7 mouse cellular contexts compared by ENCODE assay signal in genomic region chr11:116623281-116624124, GRCm38 (mm10). TPM values are rescaled to one million over a fixed set of nuclear protein-coding genes. Genes with fewer than 3 reads are reported as not detected.
DNase-seq lines count a peak whose midpoint lies in the region; ATAC-seq and TF ChIP-seq lines count a peak whose summit lies in the region.

No protein-coding gene starts in this region.

- peak overlapping the region; percentile 65 for H3K9ac ChIP-seq in forebrain, embryonic 13.5 days
- H3K9ac ChIP-seq in midbrain, postnatal 0 days (replicated peaks; ENCODE audit: low read length, poor library complexity, severe bottlenecking): peak overlapping the region; percentile 54; the same call in 1 of the 2 replicates

- no peaks in the 10 kb centered on the region for H3K36me3 ChIP-seq in forebrain, embryonic 13.5 days (ENCODE audit: poor library complexity, severe bottlenecking)
- no peaks in the 10 kb centered on the region for H3K36me3 ChIP-seq in limb, embryonic 10.5 days
- H3K36me3 ChIP-seq in midbrain, postnatal 0 days (ENCODE audit: insufficient read depth, low read length): no peaks in the 10 kb centered on the region

- H3K27me3 ChIP-seq in forebrain, embryonic 13.5 days: peaks cover 33% of the 10 kb centered on the region
- peaks cover 39% of the 10 kb centered on the region for H3K27me3 ChIP-seq in limb, embryonic 10.5 days (ENCODE audit: low read depth, poor library complexity, severe bottlenecking)
- H3K27me3 ChIP-seq in midbrain, postnatal 0 days (ENCODE audit: insufficient read depth, low read length): peaks cover 19% of the 10 kb centered on the region; the same call in 1 of the 2 replicates

- H3K4me3 ChIP-seq in forebrain, embryonic 13.5 days: peak overlapping the region; percentile 50
- peak overlapping the region; percentile 78 for H3K4me3 ChIP-seq in limb, embryonic 10.5 days
- H3K4me3 ChIP-seq in midbrain, postnatal 0 days (ENCODE audit: low read depth, low read length): peak overlapping the region; percentile 42

- H3K4me1 ChIP-seq in forebrain, embryonic 13.5 days: peaks cover 14% of the 10 kb centered on the region
- peaks cover 65% of the 10 kb centered on the region for H3K4me1 ChIP-seq in limb, embryonic 10.5 days
- H3K4me1 ChIP-seq in midbrain, postnatal 0 days (ENCODE audit: insufficient read depth, low read length): no peaks in the 10 kb centered on the region

- no peaks in the 10 kb centered on the region for H3K9me3 ChIP-seq in forebrain, embryonic 13.5 days (replicated peaks)
- no peaks in the 10 kb centered on the region for H3K9me3 ChIP-seq in limb, embryonic 10.5 days (replicated peaks)
- H3K9me3 ChIP-seq in midbrain, postnatal 0 days (ENCODE audit: low read length): no peaks in the 10 kb centered on the region

- DNase-seq in 3T3-L1 (ENCODE audit: low read depth, low spot score): peak; percentile 53
- DNase-seq in CD4-positive, CD25-positive, alpha-beta regulatory T cell, adult 2 months (ENCODE audit: low read depth, low spot score): peak; percentile 55
- DNase-seq in limb, embryonic 10.5 days (ENCODE audit: low spot score): no peak
- DNase-seq in midbrain, postnatal 0 days (ENCODE audit: low spot score): no peak
- no peak for DNase-seq in gastrocnemius, postnatal 10 days
- DNase-seq in spleen, adult 12 weeks (ENCODE audit: low spot score): no peak

- ATAC-seq in forebrain, embryonic 13.5 days: peak; percentile 9; the same call in 1 of the 2 replicates
- ATAC-seq in midbrain, postnatal 0 days (ENCODE audit: low FRiP score): 0 out of 2 replicates have a peak, but pooled peaks have one; percentile 8

- peak overlapping the region; percentile 70 for H3K4me2 ChIP-seq in forebrain, embryonic 13.5 days
- H3K4me2 ChIP-seq in midbrain, postnatal 0 days (ENCODE audit: low read depth, low read length, poor library complexity, severe bottlenecking): peak overlapping the region; percentile 69

- WGBS in forebrain, embryonic 13.5 days: 5% methylated on average over 40 of the region's 40 CpGs
- WGBS in limb, embryonic 10.5 days: 4% methylated on average over 40 of the region's 40 CpGs
- WGBS in midbrain, postnatal 0 days: 9% methylated on average over 40 of the region's 40 CpGs

- TF ChIP-seq CTCF in midbrain, postnatal 0 days (IDR thresholded peaks at IDR 0.05): peak; percentile 46

- no peak overlapping the region for H3K27ac ChIP-seq in forebrain, embryonic 13.5 days
- H3K27ac ChIP-seq in limb, embryonic 10.5 days: peak overlapping the region; percentile 77
- H3K27ac ChIP-seq in midbrain, postnatal 0 days (ENCODE audit: low read depth, low read length): no peak overlapping the region

RNA-seq across cellular contexts. Expression of gene Rhbdf2, which starts 3.3 kb away (rescaled TPM):
- polyA plus RNA-seq in forebrain, embryonic 13.5 days (2015; fragmentation: Nextera tagmentation; extraction: Ambion mirVana): 0.87 and 0.98 TPM in 2 replicates
- 4.4 and 5.2 TPM in 2 replicates for polyA plus RNA-seq in limb, embryonic 10.5 days (2016; fragmentation: Nextera tagmentation; extraction: Ambion mirVana)
- 3.4 and 4.5 TPM in 2 replicates for total RNA-seq in midbrain, postnatal 0 days (2014; rRNA removed)
- 1.0 TPM in 2 replicates for polyA plus RNA-seq in midbrain, postnatal 0 days (2015; fragmentation: Nextera tagmentation; extraction: Ambion mirVana)
- 1 to 10 TPM; 5.2 to 8.4 TPM for total RNA-seq in gastrocnemius, postnatal 10 days (2021)

RNA-seq across cellular contexts. Expression of gene Prcd, which starts 29.8 kb away (rescaled TPM):
- 0.79 and 0.80 TPM in 2 replicates for polyA plus RNA-seq in forebrain, embryonic 13.5 days (2015; fragmentation: Nextera tagmentation; extraction: Ambion mirVana)
- polyA plus RNA-seq in limb, embryonic 10.5 days (2016; fragmentation: Nextera tagmentation; extraction: Ambion mirVana): 0.16 and 0.25 TPM in 2 replicates
- 3.7 TPM in 1 of 2 replicates, not detected in the other for total RNA-seq in midbrain, postnatal 0 days (2014; rRNA removed)
- polyA plus RNA-seq in midbrain, postnatal 0 days (2015; fragmentation: Nextera tagmentation; extraction: Ambion mirVana): 4.8 and 6.0 TPM in 2 replicates
- total RNA-seq in gastrocnemius, postnatal 10 days (2021): under 1 TPM in 1 of 2 experiments, not detected in 1; 0.81 TPM

RNA-seq across cellular contexts. Expression of gene Cygb, which starts 30.6 kb away (rescaled TPM):
- polyA plus RNA-seq in forebrain, embryonic 13.5 days (2015; fragmentation: Nextera tagmentation; extraction: Ambion mirVana): 8.8 and 9.3 TPM in 2 replicates
- 2.7 and 5.8 TPM in 2 replicates for polyA plus RNA-seq in limb, embryonic 10.5 days (2016; fragmentation: Nextera tagmentation; extraction: Ambion mirVana)
- total RNA-seq in midbrain, postnatal 0 days (2014; rRNA removed): 38.7 and 44.2 TPM in 2 replicates
- polyA plus RNA-seq in midbrain, postnatal 0 days (2015; fragmentation: Nextera tagmentation; extraction: Ambion mirVana): 40.5 and 43.5 TPM in 2 replicates
- total RNA-seq in gastrocnemius, postnatal 10 days (2021): 10 to 100 TPM; 26.6 to 30.3 TPM

RNA-seq across cellular contexts. Expression of gene Aanat, which starts 37.3 kb away (rescaled TPM):
- 0.25 and 0.39 TPM in 2 replicates for polyA plus RNA-seq in forebrain, embryonic 13.5 days (2015; fragmentation: Nextera tagmentation; extraction: Ambion mirVana)
- not detected in 2 replicates for polyA plus RNA-seq in limb, embryonic 10.5 days (2016; fragmentation: Nextera tagmentation; extraction: Ambion mirVana)
- total RNA-seq in midbrain, postnatal 0 days (2014; rRNA removed): 0.52 and 0.82 TPM in 2 replicates
- polyA plus RNA-seq in midbrain, postnatal 0 days (2015; fragmentation: Nextera tagmentation; extraction: Ambion mirVana): 0.90 and 0.94 TPM in 2 replicates
- not detected for total RNA-seq in gastrocnemius, postnatal 10 days (2021)

RNA-seq across cellular contexts. Expression of gene Ube2o, which starts 42.3 kb away (rescaled TPM):
- 11.9 and 12.1 TPM in 2 replicates for polyA plus RNA-seq in forebrain, embryonic 13.5 days (2015; fragmentation: Nextera tagmentation; extraction: Ambion mirVana)
- 12.7 and 16.4 TPM in 2 replicates for polyA plus RNA-seq in limb, embryonic 10.5 days (2016; fragmentation: Nextera tagmentation; extraction: Ambion mirVana)
- total RNA-seq in midbrain, postnatal 0 days (2014; rRNA removed): 109 and 112 TPM in 2 replicates
- 35.2 and 35.7 TPM in 2 replicates for polyA plus RNA-seq in midbrain, postnatal 0 days (2015; fragmentation: Nextera tagmentation; extraction: Ambion mirVana)
- total RNA-seq in gastrocnemius, postnatal 10 days (2021): 10 to 100 TPM; 20.7 to 24.9 TPM

Comparison
In these comparisons a context has a peak if more than half of its experiments do, and no peak if none do; other contexts are left out.
1. DNase-seq: peak in 3T3-L1 (single experiment) and CD4-positive, CD25-positive, alpha-beta regulatory T cell, adult 2 months (single experiment); none in limb, embryonic 10.5 days (single experiment), midbrain, postnatal 0 days (single experiment), gastrocnemius, postnatal 10 days (single experiment) and spleen, adult 12 weeks (single experiment).
2. Peak in every context shown above with its lines, with median percentiles within 50 percentile points of each other: H3K4me3 ChIP-seq.